In the genomic region with DNA sequence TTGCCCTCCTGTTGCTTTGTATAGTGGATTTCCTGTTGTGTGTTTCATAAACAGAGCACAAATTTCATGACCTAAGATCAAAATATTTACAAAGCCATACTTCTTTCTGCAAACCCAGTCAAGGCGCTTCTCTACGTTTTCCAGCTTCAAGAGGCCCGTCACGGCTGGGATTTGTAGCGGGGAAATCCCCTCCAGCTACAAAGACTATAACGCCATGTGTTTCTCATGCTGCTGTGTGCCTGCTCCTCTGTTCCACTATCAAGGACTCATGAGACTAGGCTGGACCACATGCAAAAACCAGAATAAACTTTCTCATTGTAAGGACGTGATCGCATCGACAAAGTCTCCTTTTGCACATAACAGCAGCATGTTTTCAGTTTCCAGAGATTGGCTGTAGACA, we compare ENCODE assay signal across 13 mouse cellular contexts.
"Had no signal": no experiment of that assay in that cellular context is flagged by ENCODE, and none has a peak within 500 bp of the region (broad histone marks: within the 10 kb centered on the region; RNA-seq: fewer than 3 reads in every experiment).

No protein-coding gene starts in this region.

- H3K9ac ChIP-seq: limb, embryonic 13.5 days; liver, embryonic 14.5 days; lung, embryonic 15.5 days; stomach, embryonic 15.5 days had no signal

- H3K4me1 ChIP-seq: lung, embryonic 15.5 days; stomach, embryonic 15.5 days had no signal

- H3K36me3 ChIP-seq: limb, embryonic 13.5 days; lung, embryonic 15.5 days; stomach, embryonic 15.5 days had no signal

- H3K4me3 ChIP-seq: limb, embryonic 13.5 days; lung, embryonic 15.5 days; stomach, embryonic 15.5 days had no signal

- H3K9me3 ChIP-seq: limb, embryonic 13.5 days; lung, embryonic 15.5 days; stomach, embryonic 15.5 days had no signal

- H3K27me3 ChIP-seq: lung, embryonic 15.5 days; stomach, embryonic 15.5 days had no signal

- H3K27ac ChIP-seq: limb, embryonic 13.5 days; liver, embryonic 14.5 days; lung, embryonic 15.5 days; stomach, embryonic 15.5 days had no signal

- H3K4me2 ChIP-seq: limb, embryonic 13.5 days; lung, embryonic 15.5 days; stomach, embryonic 15.5 days had no signal

- DNase-seq: kidney, adult 8-10 months; kidney, postnatal 36 days; layer of hippocampus, adult 9-11 months; layer of hippocampus, postnatal 36 days; lung, postnatal 14 days; midbrain, embryonic 14.5 days; right cerebral cortex, postnatal 14 days; thymus, adult 2 months; thymus, postnatal 25 days had no signal
